Mouse (Mus musculus) E14TG2a.4 (cell line): Measurements from ENCODE around the gene Alcam.

Experiments used
- CTCF ChIP-seq: conservative IDR thresholded peaks from 2 replicates; pipeline ENCODE4 v1.5.1; 2014; ENCODE audit warnings: low read length
- POU5F1 ChIP-seq: IDR thresholded peaks from 2 replicates; pipeline ENCODE4 v1.6.1; 2014; ENCODE audit warnings: low read length, borderline replicate concordance

DNA sequence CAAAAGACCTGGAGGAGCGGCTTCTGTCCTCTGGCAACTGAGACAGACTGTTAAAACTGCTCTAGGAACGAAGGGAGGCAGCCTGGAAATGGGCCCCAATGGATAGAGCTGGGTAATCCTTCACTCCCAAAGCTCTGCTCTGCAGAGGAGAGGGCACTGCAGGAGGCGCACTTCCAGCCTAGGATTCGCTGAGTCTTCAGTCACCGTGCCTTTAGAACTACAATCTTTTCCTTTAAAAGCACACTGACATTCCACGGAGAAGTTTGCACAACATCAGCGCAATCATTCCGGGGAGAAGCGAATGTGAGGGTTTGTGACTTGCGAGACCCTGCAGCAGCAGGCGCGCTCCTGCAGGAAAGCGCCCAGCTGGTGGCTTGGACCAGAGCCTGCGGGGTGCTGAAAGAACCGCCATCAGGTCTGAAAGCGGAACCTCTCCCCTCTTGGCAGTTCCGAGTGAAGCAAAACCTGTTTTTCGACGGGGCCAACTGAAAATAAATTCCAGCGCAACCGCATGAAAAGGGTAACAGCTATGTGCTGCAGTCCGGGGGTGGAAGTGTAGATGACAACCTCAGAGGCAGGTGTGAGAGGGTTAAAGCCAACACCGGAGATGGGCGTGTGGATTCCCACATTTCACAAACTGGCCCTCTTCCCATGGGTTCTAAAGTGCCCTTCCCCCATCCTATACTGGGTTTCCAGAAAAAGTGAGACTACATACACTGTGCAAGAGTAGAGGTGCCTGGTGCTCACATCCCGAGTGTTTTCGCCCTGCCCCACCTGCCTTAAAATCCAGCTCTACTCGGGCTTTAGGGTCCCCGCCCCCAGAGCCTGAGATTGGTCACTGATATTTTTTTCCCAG is 3.4 kb downstream of the Alcam start:
- no peak for TF ChIP-seq CTCF
- no peak for TF ChIP-seq POU5F1
